Mouse (Mus musculus): ENCODE data around the gene Ms4a10.

DNA sequence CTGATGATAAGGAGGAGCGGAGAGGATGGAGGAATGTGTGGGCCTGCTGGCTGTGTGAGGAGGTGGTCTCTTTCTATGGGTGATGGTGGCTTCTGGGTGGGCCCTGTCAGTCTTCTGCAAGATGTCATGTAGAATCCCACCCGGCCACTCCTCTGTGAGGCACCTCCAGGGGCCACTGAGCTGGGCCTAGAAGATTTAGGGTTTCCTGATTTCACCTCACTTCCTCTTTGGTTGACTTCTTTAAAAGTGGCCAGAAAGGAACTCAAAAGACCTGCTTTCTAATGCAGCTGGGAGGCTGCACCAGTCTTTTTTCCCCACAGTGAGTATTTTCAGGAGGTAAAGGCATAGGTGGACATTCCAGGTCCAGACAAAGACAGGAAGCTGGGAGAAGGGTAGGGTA is 43.8 kb downstream of the Ms4a10 start:
- no peak for TF ChIP-seq CTCF (IDR thresholded peaks at IDR 0.05; ENCODE audit: low read depth)
- no peak for TF ChIP-seq EP300 (IDR thresholded peaks at IDR 0.05; ENCODE audit: low read depth)
